Mouse (Mus musculus) hindbrain, embryonic 11.5 days (tissue): ENCODE results near the gene Atp5h. TPM values are rescaled to one million over a fixed set of nuclear protein-coding genes. Genes with fewer than 3 reads are reported as not detected.

Experiments used
- ATAC-seq: fragments of 200-750 bp; cut with Nextera tagmentation; 2 replicates; pipeline ENCODE4 v1.8.0; 2017; ENCODE audit warnings: mild to moderate bottlenecking, moderate TSS enrichment, moderate library complexity; ENCODE audit not compliant: low FRiP score
- DNase-seq: peaks from one replicate; pipeline ENCODE4 v3.0.0-alpha.2; 2015; ENCODE audit warnings: low spot score
- H3K27ac ChIP-seq: fragments of 300-500 bp; sonication (generic); 2 replicates; pipeline ENCODE4 v1.5.1; 2014; ENCODE audit warnings: mild to moderate bottlenecking, low read depth, low read length
- H3K27me3 ChIP-seq: fragments of 300-500 bp; sonication (generic); 2 replicates; pipeline ENCODE4 v1.6.1; 2014; ENCODE audit warnings: mild to moderate bottlenecking, low read length, moderate library complexity, mixed read lengths; ENCODE audit not compliant: control insufficient read depth, insufficient read depth
- H3K36me3 ChIP-seq: fragments of 300-500 bp; sonication (generic); 2 replicates; pipeline ENCODE4 v1.6.1; 2014; ENCODE audit warnings: mild to moderate bottlenecking, low read length, moderate library complexity, mixed read lengths; ENCODE audit not compliant: control insufficient read depth, insufficient read depth
- H3K4me1 ChIP-seq: fragments of 300-500 bp; sonication (generic); replicated peaks from 2 replicates; pipeline ENCODE4 v1.6.1; 2014; ENCODE audit warnings: low read length, mixed read lengths; ENCODE audit not compliant: control insufficient read depth, insufficient read depth
- H3K4me2 ChIP-seq: fragments of 300-500 bp; sonication (generic); replicated peaks from 2 replicates; pipeline ENCODE4 v1.6.1; 2014; ENCODE audit warnings: mild to moderate bottlenecking, low read depth, low read length
- H3K4me3 ChIP-seq: fragments of 300-500 bp; sonication (generic); 2 replicates; pipeline ENCODE4 v1.5.1; 2014; ENCODE audit warnings: low read depth, low read length
- H3K9ac ChIP-seq: fragments of 300-500 bp; sonication (generic); 2 replicates; pipeline ENCODE4 v1.6.1; 2014; ENCODE audit warnings: low read depth, low read length
- H3K9me3 ChIP-seq: fragments of 300-500 bp; sonication (generic); 2 replicates; pipeline ENCODE4 v1.6.1; 2016; ENCODE audit warnings: low read length; ENCODE audit not compliant: control insufficient read depth
- WGBS: fragments of 180-500 bp; shearing (Covaris S2); extraction: QIAGEN DNeasy Blood & Tissue Kit; methylation state at CpG from one replicate; pipeline ENCODE4 v1.1.7; 2014; 5-methylcytosine and 5-hydroxymethylcytosine counted together
- polyA plus RNA-seq: library from polyadenylated mRNA; unstranded; fragments of >200 nt; fragmentation: Nextera tagmentation; extraction: Ambion mirVana; gene quantifications from 2 replicates; pipeline ENCODE4 v1.2.1, GENCODE M21; 2014

The Atp5h gene
- polyA plus RNA-seq, 1 experiment from 2014 or later = 899 TPM

DNA sequence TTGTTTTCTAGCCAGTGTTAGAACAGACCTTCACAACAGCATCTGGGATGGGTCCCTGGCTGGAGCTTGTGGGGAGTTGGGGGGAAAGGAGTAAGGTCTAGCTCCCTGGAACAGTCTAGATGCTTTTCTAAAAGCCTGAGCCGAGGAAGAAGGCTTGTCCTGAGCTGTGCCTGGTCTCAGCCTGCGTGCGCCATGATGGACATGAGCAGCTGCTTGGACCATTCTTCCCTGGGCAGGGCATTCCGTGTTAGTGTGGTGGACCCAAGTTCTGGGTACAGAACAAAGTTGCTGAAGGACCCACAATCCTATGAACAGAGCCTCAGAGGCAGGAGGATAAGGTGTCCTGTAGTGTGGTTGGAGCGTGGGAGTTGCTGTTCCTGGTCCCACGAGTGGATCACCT is 10.8 kb upstream of the Atp5h start:
- no peaks in the 10 kb centered on the region for H3K9me3 ChIP-seq
- no peak overlapping the region for H3K27ac ChIP-seq
- no peak for DNase-seq
- H3K4me1 ChIP-seq = peaks cover 7% of the 10 kb centered on the region; the same call in 1 of the 2 replicates
- peaks cover 12% of the 10 kb centered on the region; the same call in 1 of the 2 replicates for H3K36me3 ChIP-seq
- no peak overlapping the region for H3K4me3 ChIP-seq
- H3K9ac ChIP-seq = no peak overlapping the region
- ATAC-seq = no peak
- 87% methylated on average over 6 of the region's 6 CpGs for WGBS
- no peak overlapping the region for H3K4me2 ChIP-seq
- no peaks in the 10 kb centered on the region for H3K27me3 ChIP-seq

DNA sequence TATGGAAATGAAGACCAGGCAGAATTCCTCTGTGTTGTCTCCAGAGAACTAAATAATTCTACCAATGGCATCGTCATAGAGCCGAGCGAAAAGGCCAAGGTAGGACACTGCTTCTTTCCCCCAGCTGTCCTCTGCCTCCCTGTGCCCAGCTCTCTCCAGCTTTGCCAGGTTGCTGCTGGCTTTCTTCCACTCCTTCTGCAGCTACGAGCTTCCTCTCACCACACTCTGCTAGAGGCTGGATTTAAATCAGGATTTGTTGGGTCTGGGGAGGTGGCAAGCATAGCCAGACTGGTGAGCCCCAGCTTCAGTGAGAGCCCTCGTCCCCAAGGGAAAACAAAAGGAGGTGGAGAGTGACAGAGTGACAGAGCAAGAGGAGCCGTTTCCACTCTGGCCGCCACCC is 9.5 kb upstream of the Atp5h start:
- H3K9me3 ChIP-seq = no peaks in the 10 kb centered on the region
- no peak overlapping the region for H3K4me3 ChIP-seq
- H3K9ac ChIP-seq = no peak overlapping the region
- no peak overlapping the region for H3K4me2 ChIP-seq
- ATAC-seq = no peak
- peaks cover 5% of the 10 kb centered on the region; the same call in 1 of the 2 replicates for H3K4me1 ChIP-seq
- H3K27ac ChIP-seq = no peak overlapping the region
- DNase-seq = no peak
- H3K27me3 ChIP-seq = no peaks in the 10 kb centered on the region
- peaks cover 12% of the 10 kb centered on the region; the same call in 1 of the 2 replicates for H3K36me3 ChIP-seq
- 86% methylated on average over 7 of the region's 7 CpGs for WGBS

DNA sequence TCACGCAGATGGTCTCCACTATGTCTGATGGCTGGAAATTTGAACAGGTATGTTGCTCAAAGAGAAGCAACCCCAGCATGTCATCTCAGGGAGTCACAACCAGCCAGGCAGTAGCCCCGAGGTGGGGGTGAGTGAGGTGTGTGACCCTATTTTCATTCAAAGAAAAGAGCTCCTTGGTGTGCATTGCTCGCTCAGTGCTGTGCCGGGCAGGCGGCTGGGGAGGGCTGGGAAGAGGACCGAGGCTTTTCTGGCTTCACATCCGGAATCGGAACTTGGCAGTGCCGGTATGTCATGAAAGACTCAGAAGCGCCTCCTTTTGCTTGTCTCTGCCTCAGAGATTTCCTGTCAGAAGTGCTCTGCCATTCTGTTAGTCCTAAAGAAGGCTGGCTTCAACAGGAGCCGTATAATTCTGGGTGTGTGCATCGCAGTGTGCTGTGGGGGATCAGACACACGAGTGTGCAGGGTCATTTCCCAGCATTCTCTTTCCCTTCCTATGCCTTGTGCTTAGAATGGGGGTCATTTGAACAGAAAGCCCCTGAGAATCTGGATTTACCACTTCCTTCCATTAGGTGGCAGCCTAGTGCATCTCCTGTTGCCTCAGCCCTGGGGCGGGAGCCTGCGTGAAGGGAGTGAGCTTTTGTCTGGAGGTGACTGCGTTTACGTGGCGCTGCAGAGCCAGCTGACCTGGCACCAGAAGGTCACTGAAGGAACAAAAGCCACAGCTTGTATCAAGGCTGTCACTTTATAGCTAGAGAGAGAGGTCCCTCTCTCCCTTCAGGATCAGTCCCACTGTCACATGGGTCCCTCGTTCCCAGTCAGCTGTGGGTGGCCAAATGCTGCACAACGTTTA is 7.9 kb upstream of the Atp5h start:
- peak; percentile 90 for DNase-seq
- H3K36me3 ChIP-seq = peaks cover 12% of the 10 kb centered on the region; the same call in 1 of the 2 replicates
- H3K4me1 ChIP-seq = peaks cover 5% of the 10 kb centered on the region; the same call in 1 of the 2 replicates
- H3K4me2 ChIP-seq = 0 out of 2 replicates have a peak overlapping the region, but pooled peaks have one; percentile 4
- WGBS = 34% methylated on average over 20 of the region's 20 CpGs
- H3K27me3 ChIP-seq = no peaks in the 10 kb centered on the region
- no peak overlapping the region for H3K4me3 ChIP-seq
- peak; percentile 65; the same call in 1 of the 2 replicates for ATAC-seq
- no peak overlapping the region for H3K9ac ChIP-seq
- H3K27ac ChIP-seq = peak overlapping the region; percentile 40; the same call in 1 of the 2 replicates
- no peaks in the 10 kb centered on the region for H3K9me3 ChIP-seq

DNA sequence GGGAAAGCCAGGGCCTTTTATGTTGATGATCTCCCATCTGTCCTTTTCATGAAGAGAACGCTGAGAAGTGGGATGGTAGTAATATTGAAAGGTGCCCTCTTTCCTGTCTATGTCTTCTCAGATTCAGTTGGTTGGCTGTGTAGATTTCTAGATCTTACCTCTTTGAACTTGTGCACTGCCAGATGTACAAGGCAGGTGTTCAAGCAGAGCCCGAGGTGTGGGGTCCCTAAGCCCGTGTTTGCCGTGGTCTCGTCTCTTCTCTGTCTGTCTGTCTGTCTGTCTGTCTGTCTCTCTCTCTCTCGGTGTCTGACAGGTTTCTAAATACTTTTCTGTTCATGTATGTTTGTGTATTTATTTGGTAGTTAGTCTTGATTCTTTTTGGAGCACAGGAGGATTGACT is 5.9 kb upstream of the Atp5h start:
- H3K9me3 ChIP-seq = no peaks in the 10 kb centered on the region
- no peak overlapping the region for H3K9ac ChIP-seq
- no peak for DNase-seq
- H3K4me2 ChIP-seq = no peak overlapping the region
- H3K4me3 ChIP-seq = no peak overlapping the region
- ATAC-seq = no peak
- H3K36me3 ChIP-seq = peaks cover 12% of the 10 kb centered on the region; the same call in 1 of the 2 replicates
- no peak overlapping the region; the same call in 1 of the 2 replicates for H3K27ac ChIP-seq
- peaks cover 9% of the 10 kb centered on the region for H3K4me1 ChIP-seq
- no peaks in the 10 kb centered on the region for H3K27me3 ChIP-seq
- 90% methylated on average over 6 of the region's 6 CpGs for WGBS

DNA sequence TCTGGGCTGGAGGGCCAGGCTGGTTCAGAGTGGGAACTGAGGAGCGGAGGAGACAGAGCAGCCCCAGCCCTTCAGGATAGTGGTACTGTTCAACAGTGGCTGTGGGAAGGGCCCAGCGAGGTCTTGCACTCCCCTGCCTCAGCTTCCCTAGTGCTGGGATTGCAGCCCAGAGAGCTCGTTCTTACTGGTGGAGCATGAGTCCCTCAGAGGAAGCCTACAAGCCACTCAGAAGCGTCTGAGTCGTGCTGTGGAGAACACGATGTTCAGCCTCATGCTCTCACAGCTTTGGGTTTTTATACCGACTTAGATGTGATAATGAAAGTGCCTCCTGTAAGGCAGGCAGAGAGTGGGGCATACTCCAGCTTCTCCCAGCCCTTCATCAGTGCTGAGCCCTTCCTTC is 4.9 kb upstream of the Atp5h start:
- DNase-seq (no peak), ATAC-seq (no peak)
- Histone ChIP-seq H3K9me3 (no peaks in the 10 kb centered on the region), H3K4me1 (peaks cover 9% of the 10 kb centered on the region), H3K27ac (no peak overlapping the region), H3K4me3 (no peak overlapping the region), H3K27me3 (no peaks in the 10 kb centered on the region), H3K4me2 (no peak overlapping the region), H3K9ac (no peak overlapping the region), H3K36me3 (0 out of 2 replicates have a peak, but pooled peaks cover 7% of the 10 kb centered on the region)
- WGBS = 84% methylated on average over 7 of the region's 7 CpGs

DNA sequence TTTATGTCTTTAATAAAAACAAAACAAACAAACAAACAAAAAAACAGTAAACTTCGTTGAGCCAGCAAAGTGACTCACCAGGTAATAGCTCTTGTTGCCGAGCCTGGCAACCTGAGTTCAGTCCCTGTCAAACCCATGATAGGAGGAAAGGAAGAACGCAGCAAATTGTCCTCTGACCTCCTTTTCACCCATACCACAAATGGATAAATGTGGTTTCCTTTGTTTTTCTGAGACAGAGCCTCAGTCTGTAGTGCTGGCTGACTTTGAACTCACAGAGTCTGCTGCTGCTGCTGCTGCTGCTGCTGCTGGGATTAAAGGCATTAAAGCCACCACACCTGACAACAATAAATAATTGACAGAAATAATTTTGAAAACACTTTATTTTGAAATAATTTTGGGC is 3.3 kb upstream of the Atp5h start:
- Histone ChIP-seq H3K9ac (no peak overlapping the region), H3K4me2 (no peak overlapping the region)

DNA sequence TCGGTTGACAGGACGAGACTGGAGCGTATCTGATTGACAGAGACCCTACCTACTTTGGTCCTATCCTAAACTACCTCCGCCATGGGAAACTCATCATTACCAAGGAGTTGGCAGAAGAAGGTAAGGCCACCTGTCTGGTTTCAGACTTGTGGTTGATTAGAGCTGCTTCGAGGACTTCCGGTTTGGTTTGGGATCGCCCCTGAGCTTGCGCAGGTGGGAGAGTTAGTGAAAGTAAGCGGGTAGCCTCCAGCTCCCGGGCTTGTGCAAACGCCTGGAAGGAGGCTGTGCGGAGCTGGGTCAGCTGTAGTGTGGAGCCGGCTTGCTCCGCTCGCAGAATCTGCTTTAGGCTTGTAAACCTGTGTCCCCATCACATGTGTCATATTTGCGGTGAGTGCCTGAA is 2.2 kb upstream of the Atp5h start:
- WGBS = 93% methylated on average over 16 of the region's 16 CpGs
- no peaks in the 10 kb centered on the region for H3K9me3 ChIP-seq
- H3K4me2 ChIP-seq = no peak overlapping the region
- H3K4me3 ChIP-seq = no peak overlapping the region
- H3K9ac ChIP-seq = no peak overlapping the region
- DNase-seq (no peak), ATAC-seq (no peak)
- peaks cover 9% of the 10 kb centered on the region for H3K4me1 ChIP-seq
- no peak overlapping the region for H3K27ac ChIP-seq
- H3K36me3 ChIP-seq = 0 out of 2 replicates have a peak, but pooled peaks cover 3% of the 10 kb centered on the region
- H3K27me3 ChIP-seq = no peaks in the 10 kb centered on the region

More for the DNA sequence above, 3.3 kb upstream of the Atp5h start:
- Histone ChIP-seq H3K27ac (no peak overlapping the region), H3K27me3 (no peaks in the 10 kb centered on the region), H3K36me3 (0 out of 2 replicates have a peak, but pooled peaks cover 3% of the 10 kb centered on the region), H3K4me1 (peaks cover 14% of the 10 kb centered on the region), H3K4me3 (no peak overlapping the region), H3K9me3 (no peaks in the 10 kb centered on the region)
- WGBS = 86% methylated on average over 3 of the region's 3 CpGs
- ATAC-seq = no peak
- no peak for DNase-seq

DNA sequence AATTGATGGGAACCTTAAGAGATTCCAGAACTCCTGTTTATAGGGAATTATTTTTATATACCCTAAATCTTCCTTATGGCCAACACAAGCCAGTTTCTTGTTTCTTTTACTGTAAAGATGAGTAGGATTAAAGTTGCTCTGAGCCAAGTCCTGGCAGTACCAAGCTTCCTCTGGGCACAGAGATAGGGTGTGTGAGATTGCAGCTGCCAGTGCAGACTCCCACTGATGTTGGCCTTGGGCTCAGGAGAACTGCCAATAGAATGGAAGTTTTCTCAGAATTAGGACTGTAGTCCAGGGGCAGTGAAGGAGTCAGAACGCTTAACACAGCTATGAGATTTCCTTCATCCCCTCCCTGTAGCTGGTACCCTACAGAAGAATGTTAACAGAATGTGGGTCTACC is 1.6 kb upstream of the Atp5h start:
- Histone ChIP-seq H3K27me3 (no peaks in the 10 kb centered on the region), H3K4me1 (peaks cover 9% of the 10 kb centered on the region), H3K9me3 (no peaks in the 10 kb centered on the region), H3K4me3 (0 out of 2 replicates have a peak overlapping the region, but pooled peaks have one; percentile 6), H3K9ac (0 out of 2 replicates have a peak overlapping the region, but pooled peaks have one; percentile 2), H3K36me3 (no peaks in the 10 kb centered on the region), H3K4me2 (peak overlapping the region; percentile 18), H3K27ac (no peak overlapping the region)
- DNase-seq (no peak), ATAC-seq (no peak)
- 71% methylated on average over 1 of the region's 1 CpGs for WGBS
